Mouse (Mus musculus): Measurements from ENCODE around the gene Foxi1. TPM values are rescaled to one million over a fixed set of nuclear protein-coding genes. Genes with fewer than 3 reads are reported as not detected.
A peak's percentile ranks its signal among the peaks of the same experiment; 100 is the strongest.

The Foxi1 gene
- polyA plus RNA-seq, 1 experiment from 2014 or later = not detected

- DNase-seq (ENCODE audit: low spot score) (peak; percentile 51), ATAC-seq (peak; percentile 41; the same call in 1 of the 2 replicates)
- no peak overlapping the region for H3K4me3 ChIP-seq (ENCODE audit: low read depth, low read length)
- H3K27me3 ChIP-seq (replicated peaks; ENCODE audit: insufficient read depth, low read length) = no peaks in the 10 kb centered on the region
- H3K4me2 ChIP-seq (replicated peaks; ENCODE audit: low read depth, low read length) = no peak overlapping the region
- no peak overlapping the region for H3K9ac ChIP-seq (replicated peaks; ENCODE audit: low read depth)
- no peak overlapping the region for H3K27ac ChIP-seq (ENCODE audit: low read length)
- TF ChIP-seq CTCF (IDR thresholded peaks at IDR 0.05) (no peak), EP300 (IDR thresholded peaks at IDR 0.05) (no peak)
- no peaks in the 10 kb centered on the region for H3K9me3 ChIP-seq (ENCODE audit: low read length)
- WGBS = 39% methylated on average over 9 of the region's 9 CpGs
- no peaks in the 10 kb centered on the region for H3K36me3 ChIP-seq (ENCODE audit: insufficient read depth, low read length)
- H3K4me1 ChIP-seq (ENCODE audit: insufficient read depth, low read depth, low read length) = no peaks in the 10 kb centered on the region; the same call in 1 of the 2 replicates
Observed at GRCm38 (mm10) chr11:34194158-34194941, 13.5 kb downstream of the Foxi1 start.

GRCm38 (mm10) chr11:34193658-34194057 is 14.2 kb downstream of the Foxi1 start:
- no peak overlapping the region for H3K4me2 ChIP-seq (replicated peaks; ENCODE audit: low read depth, low read length)
- no peak for TF ChIP-seq EP300 (IDR thresholded peaks at IDR 0.05)
- peak; percentile 33 for TF ChIP-seq CTCF (IDR thresholded peaks at IDR 0.05)
- H3K4me1 ChIP-seq (ENCODE audit: insufficient read depth, low read depth, low read length) = no peaks in the 10 kb centered on the region; the same call in 1 of the 2 replicates
- no peak overlapping the region for H3K27ac ChIP-seq (ENCODE audit: low read length)
- H3K36me3 ChIP-seq (ENCODE audit: insufficient read depth, low read length) = no peaks in the 10 kb centered on the region
- no peaks in the 10 kb centered on the region for H3K27me3 ChIP-seq (replicated peaks; ENCODE audit: insufficient read depth, low read length)
- WGBS = 45% methylated on average over 3 of the region's 3 CpGs
- H3K9me3 ChIP-seq (ENCODE audit: low read length) = no peaks in the 10 kb centered on the region
- no peak overlapping the region for H3K4me3 ChIP-seq (ENCODE audit: low read depth, low read length)
- ATAC-seq (no peak), DNase-seq (ENCODE audit: low spot score) (peak; percentile 9)
- no peak overlapping the region for H3K9ac ChIP-seq (replicated peaks; ENCODE audit: low read depth)

- TF ChIP-seq EP300 (IDR thresholded peaks at IDR 0.05) (no peak), CTCF (IDR thresholded peaks at IDR 0.05) (no peak)
- Histone ChIP-seq H3K9ac (replicated peaks; ENCODE audit: low read depth) (no peak overlapping the region), H3K4me1 (ENCODE audit: insufficient read depth, low read depth, low read length) (peaks cover 6% of the 10 kb centered on the region; the same call in 1 of the 2 replicates), H3K36me3 (ENCODE audit: insufficient read depth, low read length) (no peaks in the 10 kb centered on the region), H3K27me3 (replicated peaks; ENCODE audit: insufficient read depth, low read length) (no peaks in the 10 kb centered on the region), H3K27ac (ENCODE audit: low read length) (no peak overlapping the region), H3K4me2 (replicated peaks; ENCODE audit: low read depth, low read length) (no peak overlapping the region), H3K9me3 (ENCODE audit: low read length) (no peaks in the 10 kb centered on the region), H3K4me3 (ENCODE audit: low read depth, low read length) (no peak overlapping the region)
- DNase-seq (ENCODE audit: low spot score) = peak; percentile 62
- no peak for ATAC-seq
- 45% methylated on average over 2 of the region's 2 CpGs for WGBS
Observed at GRCm38 (mm10) chr11:34184266-34184665, 23.6 kb downstream of the Foxi1 start.

GRCm38 (mm10) chr11:34181214-34182117 is 26.4 kb downstream of the Foxi1 start:
- Histone ChIP-seq H3K4me2 (replicated peaks; ENCODE audit: low read depth, low read length) (no peak overlapping the region; the same call in 1 of the 2 replicates), H3K9ac (replicated peaks; ENCODE audit: low read depth) (no peak overlapping the region), H3K36me3 (ENCODE audit: insufficient read depth, low read length) (no peaks in the 10 kb centered on the region), H3K9me3 (ENCODE audit: low read length) (no peaks in the 10 kb centered on the region), H3K27ac (ENCODE audit: low read length) (peak overlapping the region; percentile 20; the same call in 1 of the 2 replicates), H3K4me1 (ENCODE audit: insufficient read depth, low read depth, low read length) (peaks cover 6% of the 10 kb centered on the region; the same call in 1 of the 2 replicates), H3K4me3 (ENCODE audit: low read depth, low read length) (no peak overlapping the region), H3K27me3 (replicated peaks; ENCODE audit: insufficient read depth, low read length) (no peaks in the 10 kb centered on the region)
- peak; percentile 95 for DNase-seq (ENCODE audit: low spot score)
- TF ChIP-seq CTCF (IDR thresholded peaks at IDR 0.05) (no peak), EP300 (IDR thresholded peaks at IDR 0.05) (peak; percentile 52; the same call in 1 of the 2 replicates)
- 20% methylated on average over 8 of the region's 8 CpGs for WGBS
- peak; percentile 97 for ATAC-seq

GRCm38 (mm10) chr11:34178752-34179151 is 29.1 kb downstream of the Foxi1 start:
- Histone ChIP-seq H3K4me2 (replicated peaks; ENCODE audit: low read depth, low read length) (no peak overlapping the region), H3K9me3 (ENCODE audit: low read length) (no peaks in the 10 kb centered on the region), H3K9ac (replicated peaks; ENCODE audit: low read depth) (no peak overlapping the region), H3K36me3 (ENCODE audit: insufficient read depth, low read length) (no peaks in the 10 kb centered on the region), H3K27ac (ENCODE audit: low read length) (no peak overlapping the region), H3K4me1 (ENCODE audit: insufficient read depth, low read depth, low read length) (peaks cover 6% of the 10 kb centered on the region; the same call in 1 of the 2 replicates), H3K4me3 (ENCODE audit: low read depth, low read length) (no peak overlapping the region), H3K27me3 (replicated peaks; ENCODE audit: insufficient read depth, low read length) (no peaks in the 10 kb centered on the region)
- no peak for ATAC-seq
- TF ChIP-seq EP300 (IDR thresholded peaks at IDR 0.05) (no peak), CTCF (IDR thresholded peaks at IDR 0.05) (no peak)
- no peak for DNase-seq (ENCODE audit: low spot score)
- 78% methylated on average over 2 of the region's 2 CpGs for WGBS

- Histone ChIP-seq H3K4me2 (replicated peaks; ENCODE audit: low read depth, low read length) (no peak overlapping the region), H3K4me1 (ENCODE audit: insufficient read depth, low read depth, low read length) (peaks cover 6% of the 10 kb centered on the region; the same call in 1 of the 2 replicates), H3K27ac (ENCODE audit: low read length) (no peak overlapping the region), H3K4me3 (ENCODE audit: low read depth, low read length) (no peak overlapping the region), H3K9me3 (ENCODE audit: low read length) (no peaks in the 10 kb centered on the region), H3K9ac (replicated peaks; ENCODE audit: low read depth) (no peak overlapping the region), H3K36me3 (ENCODE audit: insufficient read depth, low read length) (no peaks in the 10 kb centered on the region), H3K27me3 (replicated peaks; ENCODE audit: insufficient read depth, low read length) (no peaks in the 10 kb centered on the region)
- TF ChIP-seq CTCF (IDR thresholded peaks at IDR 0.05) (no peak), EP300 (IDR thresholded peaks at IDR 0.05) (no peak)
- DNase-seq (ENCODE audit: low spot score) (no peak), ATAC-seq (no peak)
- WGBS = 69% methylated on average over 1 of the region's 1 CpGs
Observed at GRCm38 (mm10) chr11:34176371-34176770, 31.5 kb downstream of the Foxi1 start.
